Mouse (Mus musculus): ENCODE data around the gene Sult2a7. TPM values are rescaled to one million over a fixed set of nuclear protein-coding genes. Genes with fewer than 3 reads are reported as not detected.

The Sult2a7 gene
- not detected in 4 replicates for total RNA-seq (2023; ENCODE audit: inconsistent age)

GRCm38 (mm10) chr7:14494130-14494529, at the start of gene Sult2a7:
Gene Sult2a7 (minus strand): TSS chr7:14494230.

GRCm38 (mm10) chr7:14446534-14446933, 47.5 kb downstream of the Sult2a7 start, which contains the start of gene Sult2a8:
Gene Sult2a8 (minus strand): TSS chr7:14446769.

Other genes starting within 250 kb of the Sult2a7 start
- not detected in 4 replicates for gene Sult2a6, start 239.4 kb downstream of the Sult2a7 start, total RNA-seq (2023; ENCODE audit: inconsistent age)
- gene Obox8, start 160.7 kb downstream of the Sult2a7 start, total RNA-seq (2023; ENCODE audit: inconsistent age) = not detected in 4 replicates
- gene Sult2a8, start 47.5 kb downstream of the Sult2a7 start, total RNA-seq (2023; ENCODE audit: inconsistent age) = not detected in 4 replicates
- gene Vmn1r90, start 69.3 kb upstream of the Sult2a7 start, total RNA-seq (2023; ENCODE audit: inconsistent age) = not detected in 4 replicates
- not detected in 4 replicates for gene Obox7, start 165.3 kb upstream of the Sult2a7 start, total RNA-seq (2023; ENCODE audit: inconsistent age)